Mouse (Mus musculus): ENCODE results near the gene Sgms1. TPM values are rescaled to one million over a fixed set of nuclear protein-coding genes. Genes with fewer than 3 reads are reported as not detected.

The Sgms1 gene
- polyA plus RNA-seq, 1 experiment from 2014 or later, result 28.8 TPM

DNA sequence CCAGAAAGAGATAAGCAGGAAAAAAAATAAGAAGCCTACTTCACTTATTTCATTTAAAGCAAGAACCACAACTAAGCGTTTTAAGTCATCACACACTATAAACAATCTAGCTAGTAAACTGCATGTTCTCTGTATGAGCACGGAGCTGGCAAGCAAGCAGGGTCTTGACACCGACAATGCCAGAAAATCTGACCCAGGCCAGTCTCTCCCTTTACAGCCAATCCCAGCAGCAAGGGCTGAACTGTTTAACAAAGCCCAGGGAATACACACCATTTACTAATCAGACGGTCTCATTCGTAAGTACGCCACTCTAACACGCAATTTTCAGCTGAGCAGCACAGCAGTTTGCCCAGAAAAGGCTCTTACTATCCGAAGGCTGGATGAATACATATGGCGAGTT, 213.1 kb downstream of the Sgms1 start:
- H3K27ac ChIP-seq, result no peak overlapping the region
- 81% methylated on average over 9 of the region's 9 CpGs for WGBS
- no peak overlapping the region for H3K4me2 ChIP-seq
- no peaks in the 10 kb centered on the region for H3K27me3 ChIP-seq
- no peaks in the 10 kb centered on the region for H3K36me3 ChIP-seq
- no peaks in the 10 kb centered on the region for H3K9me3 ChIP-seq
- peaks cover 26% of the 10 kb centered on the region for H3K4me1 ChIP-seq
- no peak overlapping the region for H3K4me3 ChIP-seq
- ATAC-seq (ENCODE audit: insufficient number of reproducible peaks, insufficient read depth, low FRiP score, low TSS enrichment, low read depth), result no peak
- H3K9ac ChIP-seq, result no peak overlapping the region

DNA sequence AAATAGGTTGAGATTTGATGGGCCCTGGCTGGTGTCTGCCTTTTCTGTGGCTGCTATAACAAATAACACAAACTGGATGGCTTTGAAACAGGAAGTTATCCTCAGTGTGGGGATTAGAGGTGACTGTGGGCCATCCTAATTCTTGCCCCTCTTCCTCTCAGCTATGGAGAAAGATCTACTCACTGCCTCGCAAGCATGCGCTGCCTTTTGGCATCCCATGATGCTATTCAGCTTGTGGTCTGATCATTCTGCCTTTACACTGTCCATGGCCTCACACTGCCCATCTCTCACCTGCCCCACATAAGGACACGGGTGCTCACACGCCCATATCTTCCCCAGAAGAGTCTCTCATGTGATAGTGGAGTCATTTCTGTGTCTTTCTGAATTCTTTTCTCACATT, 213.5 kb downstream of the Sgms1 start:
- WGBS, result 88% methylated on average over 4 of the region's 4 CpGs
- H3K9ac ChIP-seq, result no peak overlapping the region
- H3K27me3 ChIP-seq, result no peaks in the 10 kb centered on the region
- H3K27ac ChIP-seq, result no peak overlapping the region
- no peaks in the 10 kb centered on the region for H3K36me3 ChIP-seq
- H3K9me3 ChIP-seq, result no peaks in the 10 kb centered on the region
- H3K4me3 ChIP-seq, result no peak overlapping the region
- H3K4me2 ChIP-seq, result no peak overlapping the region
- ATAC-seq (ENCODE audit: insufficient number of reproducible peaks, insufficient read depth, low FRiP score, low TSS enrichment, low read depth), result no peak
- H3K4me1 ChIP-seq, result peaks cover 21% of the 10 kb centered on the region

DNA sequence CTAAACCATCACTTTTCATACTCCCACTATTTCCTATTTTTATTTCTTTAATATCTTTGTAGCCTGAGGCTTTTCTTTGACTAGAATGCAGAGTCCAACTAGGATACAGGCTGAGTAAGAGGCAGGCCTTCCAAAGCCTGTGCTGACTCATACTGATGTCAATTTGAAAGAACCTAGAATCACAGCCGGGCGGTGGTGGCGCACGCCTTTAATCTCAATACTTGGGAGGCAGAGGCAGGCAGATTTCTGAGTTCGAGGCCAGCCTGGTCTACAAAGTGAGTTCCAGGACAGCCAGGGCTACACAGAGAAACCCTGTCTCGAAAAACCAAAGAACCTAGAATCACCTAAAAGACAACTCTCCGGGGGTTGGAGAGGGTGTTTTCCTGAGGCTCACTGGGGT, 214.5 kb downstream of the Sgms1 start:
- Histone ChIP-seq H3K9me3 (no peaks in the 10 kb centered on the region), H3K27ac (no peak overlapping the region), H3K27me3 (no peaks in the 10 kb centered on the region), H3K4me3 (no peak overlapping the region), H3K36me3 (no peaks in the 10 kb centered on the region), H3K4me1 (peaks cover 19% of the 10 kb centered on the region), H3K9ac (no peak overlapping the region), H3K4me2 (no peak overlapping the region)
- ATAC-seq (ENCODE audit: insufficient number of reproducible peaks, insufficient read depth, low FRiP score, low TSS enrichment, low read depth), result no peak
- WGBS, result 94% methylated on average over 7 of the region's 7 CpGs

DNA sequence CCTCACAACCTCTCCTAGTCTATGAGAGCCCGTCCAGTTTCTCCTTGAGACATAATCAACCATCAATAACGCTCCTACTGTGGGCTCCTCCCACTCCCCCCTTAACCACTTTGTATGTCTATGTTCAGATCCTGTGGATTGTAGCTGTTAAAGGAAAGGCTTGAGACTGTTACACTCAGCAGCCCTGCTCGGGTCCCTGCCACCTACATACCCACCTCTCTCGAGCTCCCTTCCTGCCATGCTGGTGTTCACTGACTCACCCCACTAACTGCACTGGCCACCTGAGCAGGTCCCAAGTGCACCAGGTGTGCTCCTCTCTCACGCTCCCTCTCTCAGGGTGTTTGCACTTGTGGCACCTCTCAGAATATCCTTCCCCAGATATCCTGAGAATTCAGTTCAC, 215.0 kb downstream of the Sgms1 start:
- Histone ChIP-seq H3K9me3 (no peaks in the 10 kb centered on the region), H3K36me3 (no peaks in the 10 kb centered on the region), H3K4me3 (no peak overlapping the region), H3K4me2 (no peak overlapping the region), H3K27ac (no peak overlapping the region), H3K4me1 (peaks cover 18% of the 10 kb centered on the region), H3K9ac (no peak overlapping the region), H3K27me3 (no peaks in the 10 kb centered on the region)
- whole genome bisulfite sequencing, result 87% methylated on average over 5 of the region's 5 CpGs
- ATAC-seq (ENCODE audit: insufficient number of reproducible peaks, insufficient read depth, low FRiP score, low TSS enrichment, low read depth), result no peak

DNA sequence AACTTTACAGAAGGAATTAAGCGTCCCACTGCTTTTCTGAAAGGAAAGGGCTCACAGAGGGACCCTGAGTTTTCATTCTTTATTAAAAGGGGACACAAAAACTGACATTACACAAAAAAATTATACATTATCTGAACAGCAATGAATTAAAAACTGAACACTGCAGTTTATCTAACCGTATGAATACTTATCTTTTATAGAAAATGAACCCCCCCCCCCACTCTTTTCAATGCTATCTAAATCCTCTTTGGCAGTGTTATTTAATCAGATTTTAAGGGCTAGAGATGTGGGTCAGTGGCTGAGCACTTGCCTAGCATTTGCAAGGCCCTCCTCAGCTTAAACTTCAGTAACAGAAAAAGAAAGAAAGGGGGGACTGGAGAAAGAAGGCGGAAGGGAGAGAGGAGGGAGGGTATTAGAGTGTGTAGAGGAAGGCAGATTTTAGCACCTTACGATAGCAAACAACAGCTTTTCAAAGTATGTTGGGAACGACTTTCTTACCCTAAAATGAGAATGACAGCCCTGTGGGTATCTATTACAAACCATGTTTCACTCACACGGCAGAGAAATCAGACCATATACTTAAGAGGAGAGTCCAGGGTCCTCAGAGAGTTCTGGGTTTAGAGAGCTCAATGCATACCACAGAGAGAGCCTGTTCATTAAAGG, 215.9 kb downstream of the Sgms1 start:
- Histone ChIP-seq H3K4me2 (no peak overlapping the region), H3K4me3 (no peak overlapping the region), H3K4me1 (peaks cover 18% of the 10 kb centered on the region; the same call in 1 of the 2 replicates), H3K27ac (no peak overlapping the region), H3K36me3 (no peaks in the 10 kb centered on the region), H3K9me3 (no peaks in the 10 kb centered on the region), H3K27me3 (no peaks in the 10 kb centered on the region), H3K9ac (no peak overlapping the region)
- 65% methylated on average over 6 of the region's 6 CpGs for WGBS
- no peak for ATAC-seq (ENCODE audit: insufficient number of reproducible peaks, insufficient read depth, low FRiP score, low TSS enrichment, low read depth)

DNA sequence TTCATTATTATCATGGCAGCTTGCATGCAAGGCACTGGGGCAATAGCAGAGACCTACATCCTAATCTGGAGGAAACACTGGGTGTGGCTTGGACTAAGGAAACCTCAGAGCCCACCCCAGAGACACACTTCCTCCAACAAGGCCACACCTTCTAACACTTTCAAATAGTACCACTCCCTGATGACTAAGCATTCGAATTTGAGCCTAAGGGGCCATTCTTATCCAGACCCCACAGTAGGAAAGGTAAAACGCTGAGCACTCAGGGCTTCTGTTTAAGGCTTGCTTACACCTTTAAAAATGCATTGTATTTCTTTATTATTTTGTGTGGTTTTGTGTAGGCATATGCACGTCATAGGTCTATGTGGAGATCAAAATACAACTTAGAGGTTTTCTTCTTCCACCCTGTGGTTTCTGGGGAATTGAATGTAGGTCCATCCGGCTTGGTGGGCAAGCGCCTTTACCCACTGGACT, 217.0 kb downstream of the Sgms1 start:
- Histone ChIP-seq H3K4me3 (no peak overlapping the region), H3K27ac (no peak overlapping the region), H3K9me3 (no peaks in the 10 kb centered on the region), H3K4me2 (no peak overlapping the region), H3K9ac (no peak overlapping the region), H3K4me1 (peaks cover 18% of the 10 kb centered on the region; the same call in 1 of the 2 replicates), H3K36me3 (no peaks in the 10 kb centered on the region), H3K27me3 (no peaks in the 10 kb centered on the region)
- WGBS, result 85% methylated on average over 5 of the region's 5 CpGs
- ATAC-seq (ENCODE audit: insufficient number of reproducible peaks, insufficient read depth, low FRiP score, low TSS enrichment, low read depth), result no peak

DNA sequence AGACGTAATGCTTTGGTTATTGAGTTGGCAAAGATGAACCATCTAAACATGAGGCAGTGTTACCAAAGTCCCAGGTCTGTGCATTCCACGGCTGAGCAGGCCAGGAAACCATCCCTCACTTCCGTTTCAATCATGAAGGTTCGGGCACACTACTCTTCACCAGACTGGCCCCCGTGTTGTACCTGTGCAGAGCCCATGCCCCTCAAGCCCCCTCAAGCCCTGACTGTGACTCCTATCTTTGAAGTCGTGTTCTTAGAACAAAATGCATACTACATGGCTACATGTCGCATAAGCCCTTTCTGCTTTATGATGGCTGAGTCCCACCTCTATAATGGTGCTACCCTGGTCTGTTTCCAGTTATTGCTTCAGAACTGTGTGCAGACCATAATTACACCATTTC, 217.5 kb downstream of the Sgms1 start:
- no peak for ATAC-seq (ENCODE audit: insufficient number of reproducible peaks, insufficient read depth, low FRiP score, low TSS enrichment, low read depth)
- H3K36me3 ChIP-seq, result no peaks in the 10 kb centered on the region
- H3K27ac ChIP-seq, result no peak overlapping the region
- no peak overlapping the region for H3K4me2 ChIP-seq
- H3K4me3 ChIP-seq, result no peak overlapping the region
- H3K4me1 ChIP-seq, result peaks cover 18% of the 10 kb centered on the region; the same call in 1 of the 2 replicates
- 87% methylated on average over 7 of the region's 7 CpGs for WGBS
- no peaks in the 10 kb centered on the region for H3K9me3 ChIP-seq
- no peak overlapping the region for H3K9ac ChIP-seq
- no peaks in the 10 kb centered on the region for H3K27me3 ChIP-seq

DNA sequence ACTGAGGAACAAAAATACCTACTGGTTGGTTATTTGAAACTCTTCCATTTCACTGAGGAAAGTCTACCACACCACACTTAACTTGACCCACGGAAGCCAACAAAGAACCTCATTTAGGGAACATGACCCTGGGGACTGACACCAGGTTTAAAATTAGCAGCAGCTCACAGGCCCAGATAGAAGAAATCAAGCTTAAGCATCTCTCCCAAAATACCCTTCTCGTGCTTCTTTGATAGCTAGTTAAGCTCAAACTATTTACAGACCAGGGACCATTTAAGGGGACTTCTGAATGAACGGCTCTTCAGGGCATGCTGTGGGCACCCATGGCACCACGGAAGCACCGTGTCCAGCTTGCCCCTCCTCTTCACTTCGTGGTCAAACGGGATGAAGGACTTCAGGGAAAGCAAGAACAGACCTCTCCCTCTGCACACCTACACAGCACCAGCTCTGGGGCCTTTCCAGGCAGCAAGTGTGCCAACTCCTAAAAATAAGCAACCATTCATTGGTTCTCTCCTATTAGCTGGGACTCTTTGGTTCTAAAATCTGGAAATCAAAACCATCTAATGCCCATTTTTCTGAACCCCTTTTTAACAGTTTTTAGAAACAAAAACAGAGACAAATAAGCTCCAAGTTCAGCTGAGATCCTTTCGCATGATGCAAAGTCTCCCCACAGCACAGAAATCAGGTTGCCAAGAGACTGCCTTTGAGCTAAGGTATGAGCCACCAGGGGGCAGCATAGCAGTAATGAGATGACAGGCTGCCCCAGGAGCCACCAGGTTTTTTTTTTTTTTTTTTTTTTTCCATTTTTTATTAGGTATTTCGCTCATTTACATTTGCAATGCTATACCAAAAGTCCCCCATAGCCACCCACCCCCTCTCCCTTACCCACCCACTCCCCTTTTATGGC, 219.6 kb downstream of the Sgms1 start:
- H3K9me3 ChIP-seq, result no peaks in the 10 kb centered on the region
- H3K4me1 ChIP-seq, result 0 out of 2 replicates have a peak, but pooled peaks cover 18% of the 10 kb centered on the region
- no peak overlapping the region for H3K4me3 ChIP-seq
- H3K27me3 ChIP-seq, result no peaks in the 10 kb centered on the region
- no peak for ATAC-seq (ENCODE audit: insufficient number of reproducible peaks, insufficient read depth, low FRiP score, low TSS enrichment, low read depth)
- no peak overlapping the region for H3K4me2 ChIP-seq
- 52% methylated on average over 8 of the region's 9 CpGs for WGBS
- no peaks in the 10 kb centered on the region for H3K36me3 ChIP-seq
- no peak overlapping the region for H3K9ac ChIP-seq
- no peak overlapping the region for H3K27ac ChIP-seq

DNA sequence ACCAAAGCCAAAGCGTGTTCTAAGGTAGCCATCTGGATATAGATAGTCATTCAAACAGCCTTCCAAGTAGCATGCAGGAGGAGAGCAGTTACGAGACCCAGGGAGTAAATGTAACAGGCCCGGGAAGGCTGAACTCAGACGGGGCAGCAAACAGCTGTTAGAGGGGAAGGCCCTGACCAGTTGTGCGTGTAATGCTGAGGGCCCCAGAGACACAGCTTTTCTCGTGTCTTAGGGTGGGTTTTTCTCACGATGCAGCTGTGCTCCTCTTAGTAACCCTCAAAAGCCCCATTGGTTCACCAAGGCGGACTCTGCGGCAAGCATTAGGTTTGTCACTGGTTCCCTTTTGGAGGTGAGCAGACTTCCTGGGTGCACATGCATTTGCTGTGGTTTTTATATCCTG, 221.5 kb downstream of the Sgms1 start:
- Histone ChIP-seq H3K27ac (no peak overlapping the region), H3K4me1 (0 out of 2 replicates have a peak, but pooled peaks cover 10% of the 10 kb centered on the region), H3K9me3 (no peaks in the 10 kb centered on the region), H3K36me3 (no peaks in the 10 kb centered on the region), H3K9ac (no peak overlapping the region), H3K4me3 (no peak overlapping the region), H3K27me3 (no peaks in the 10 kb centered on the region), H3K4me2 (no peak overlapping the region)
- WGBS, result 83% methylated on average over 9 of the region's 9 CpGs
- ATAC-seq (ENCODE audit: insufficient number of reproducible peaks, insufficient read depth, low FRiP score, low TSS enrichment, low read depth), result no peak

DNA sequence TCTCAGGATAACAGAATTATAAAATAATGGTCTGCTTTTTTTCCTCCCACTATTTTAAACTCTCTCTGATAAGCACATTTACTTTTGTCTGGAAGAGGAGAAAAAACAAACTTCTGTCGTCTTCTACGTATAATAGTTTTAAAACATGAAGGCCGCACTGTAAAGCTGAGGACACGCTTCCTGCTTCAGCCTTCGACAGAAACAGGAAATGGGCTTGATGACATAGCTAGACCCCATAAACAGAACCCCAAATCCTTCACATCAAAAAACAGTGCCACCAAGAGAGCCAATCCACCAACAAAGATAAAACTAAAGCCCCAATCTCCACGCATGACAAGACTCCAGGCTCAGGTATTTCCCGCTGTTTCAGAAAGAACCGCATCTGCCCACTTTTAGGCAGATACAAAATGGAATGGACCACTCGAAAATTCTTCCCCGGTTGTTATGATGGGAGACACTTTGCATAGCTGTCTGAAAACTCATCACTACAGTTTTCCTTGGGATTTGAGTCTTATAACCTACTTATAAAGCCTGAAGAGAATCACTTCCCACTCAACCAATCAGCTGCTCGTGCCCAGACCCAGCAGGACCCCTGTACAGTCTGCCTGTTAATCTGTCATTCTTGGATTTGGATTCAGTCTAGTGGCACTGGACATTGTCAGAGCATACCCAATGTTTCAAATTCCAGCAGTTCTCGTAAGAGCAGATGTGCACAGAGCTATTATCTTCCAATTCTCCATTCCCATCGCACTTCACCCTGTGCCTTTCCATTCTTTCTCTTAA, 222.5 kb downstream of the Sgms1 start:
- H3K9me3 ChIP-seq, result no peaks in the 10 kb centered on the region
- no peak for ATAC-seq (ENCODE audit: insufficient number of reproducible peaks, insufficient read depth, low FRiP score, low TSS enrichment, low read depth)
- H3K27ac ChIP-seq, result no peak overlapping the region
- no peaks in the 10 kb centered on the region for H3K27me3 ChIP-seq
- no peak overlapping the region for H3K9ac ChIP-seq
- H3K4me2 ChIP-seq, result no peak overlapping the region
- H3K4me3 ChIP-seq, result no peak overlapping the region
- 0 out of 2 replicates have a peak, but pooled peaks cover 7% of the 10 kb centered on the region for H3K4me1 ChIP-seq
- 92% methylated on average over 13 of the region's 13 CpGs for WGBS
- H3K36me3 ChIP-seq, result no peaks in the 10 kb centered on the region

DNA sequence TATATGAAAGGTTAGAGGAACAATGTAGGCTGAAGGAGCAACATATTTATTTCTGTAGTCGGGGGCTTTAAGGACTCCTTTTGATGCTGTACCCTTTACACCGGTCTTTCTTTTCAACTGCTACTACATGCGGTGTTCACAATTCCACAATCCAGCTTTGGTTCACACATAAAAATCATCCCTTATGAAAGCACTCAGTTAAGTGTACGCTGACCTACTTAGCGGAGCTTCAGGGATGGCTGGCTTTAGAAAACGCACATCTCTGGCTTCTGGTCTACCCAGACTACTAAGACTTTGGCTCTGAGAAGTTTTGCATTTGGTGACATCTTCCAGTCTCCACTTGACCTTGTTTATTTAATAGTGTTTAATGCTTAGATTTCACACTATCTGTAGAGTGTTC, 223.8 kb downstream of the Sgms1 start:
- ATAC-seq (ENCODE audit: insufficient number of reproducible peaks, insufficient read depth, low FRiP score, low TSS enrichment, low read depth), result no peak
- H3K36me3 ChIP-seq, result no peaks in the 10 kb centered on the region
- H3K9ac ChIP-seq, result no peak overlapping the region
- no peak overlapping the region for H3K27ac ChIP-seq
- 0 out of 2 replicates have a peak, but pooled peaks cover 5% of the 10 kb centered on the region for H3K4me1 ChIP-seq
- no peak overlapping the region for H3K4me2 ChIP-seq
- no peak overlapping the region for H3K4me3 ChIP-seq
- WGBS, result 90% methylated on average over 6 of the region's 6 CpGs
- no peaks in the 10 kb centered on the region for H3K9me3 ChIP-seq
- no peaks in the 10 kb centered on the region for H3K27me3 ChIP-seq

All from embryonic facial prominence, embryonic 13.5 days (tissue).